Mouse (Mus musculus) c-Kit-positive CD71-positive TER-119-negative erythroid progenitor cells, embryonic 14.5 days (primary cell): ENCODE data around the gene Tram2.

Source experiments
- DNase-seq: peaks from one replicate; pipeline ENCODE4 v3.0.0-alpha.2; 2013; ENCODE audit warnings: low read depth

The Tram2 gene

DNA sequence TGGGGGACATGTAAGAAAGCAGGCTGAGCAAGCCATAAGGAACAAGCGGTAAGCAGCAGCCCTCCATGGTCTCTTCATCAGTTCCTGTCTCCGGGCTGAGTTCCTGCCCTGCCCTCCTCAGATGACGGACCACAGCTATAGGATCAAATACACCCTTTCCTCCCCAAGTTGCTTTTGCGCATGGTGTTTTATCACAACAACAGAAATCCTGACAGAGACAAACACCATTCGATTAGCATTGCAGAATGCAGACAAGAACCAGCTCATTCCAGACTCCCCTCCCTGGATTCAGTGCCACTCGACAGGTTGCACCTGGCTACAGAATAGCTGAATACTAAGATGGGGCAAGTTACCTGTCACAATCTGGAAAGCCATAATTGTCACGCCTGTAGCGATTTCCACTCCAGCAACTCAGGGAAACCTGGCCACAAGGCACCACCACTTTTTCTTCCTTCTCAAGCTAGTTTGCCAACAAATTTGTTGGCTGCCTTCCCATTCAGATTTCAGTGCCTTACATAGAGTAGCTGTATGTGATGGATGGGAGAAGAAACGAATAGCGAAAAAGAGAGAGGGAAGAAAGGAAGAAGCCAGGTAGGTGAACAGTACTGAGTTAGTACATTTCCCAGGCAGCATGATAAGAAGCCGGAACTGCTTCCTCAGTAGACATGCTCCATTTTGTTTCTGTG is 11.3 kb downstream of the Tram2 start:
- DNase-seq, result no peak

DNA sequence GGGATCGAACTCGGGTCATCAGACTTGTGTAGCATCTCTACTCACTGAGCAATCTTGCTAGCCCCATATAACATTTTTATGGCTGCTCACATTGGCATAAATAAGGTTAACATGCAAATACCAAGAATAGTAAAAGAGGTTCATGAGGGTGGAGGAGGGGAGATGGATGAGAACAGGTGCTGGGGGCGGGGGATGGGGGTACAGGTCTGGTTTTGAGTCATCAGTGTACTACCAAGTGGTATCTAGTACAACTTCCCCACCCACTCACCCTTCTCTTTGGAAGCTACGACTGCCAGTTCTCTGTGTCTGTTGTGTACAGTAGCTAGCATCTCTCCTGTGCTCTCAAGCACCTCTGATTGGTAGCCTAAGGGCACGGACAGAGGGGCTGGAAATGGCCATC is 14.9 kb downstream of the Tram2 start:
- no peak for DNase-seq

DNA sequence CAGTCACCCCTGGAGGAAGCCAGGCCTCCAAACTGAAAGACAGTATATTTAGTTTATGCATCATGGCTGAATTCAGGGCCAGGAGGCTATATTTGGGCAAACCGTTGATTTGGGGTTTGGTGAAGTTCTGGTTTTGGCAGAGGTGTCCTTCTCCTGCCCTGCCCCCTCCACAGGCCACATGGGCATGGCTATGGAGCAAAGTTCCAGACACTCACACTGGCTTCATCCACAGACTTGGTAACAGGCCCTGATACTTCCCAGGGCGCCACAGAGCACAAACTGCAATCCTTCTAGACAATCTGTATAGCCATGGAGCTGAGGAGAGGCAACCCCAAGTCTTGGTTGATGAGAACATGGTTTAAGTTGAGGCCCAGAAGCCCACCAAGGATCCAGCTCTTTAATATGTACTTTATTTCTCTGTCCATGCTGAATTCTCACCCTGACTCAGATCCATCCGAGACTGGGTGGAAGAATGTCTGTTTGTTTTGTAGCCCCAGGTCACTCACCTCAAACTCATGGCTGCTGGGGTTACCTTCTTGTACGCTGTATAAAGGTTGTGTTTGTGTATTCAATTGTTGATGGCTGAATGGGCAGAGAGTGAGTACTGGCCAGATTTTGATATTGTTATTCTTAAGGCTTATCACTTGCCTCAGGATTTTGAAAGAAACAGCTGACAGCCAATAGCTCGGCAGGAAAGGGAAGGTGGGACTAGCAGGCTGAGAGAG is 19.5 kb downstream of the Tram2 start:
- no peak for DNase-seq

DNA sequence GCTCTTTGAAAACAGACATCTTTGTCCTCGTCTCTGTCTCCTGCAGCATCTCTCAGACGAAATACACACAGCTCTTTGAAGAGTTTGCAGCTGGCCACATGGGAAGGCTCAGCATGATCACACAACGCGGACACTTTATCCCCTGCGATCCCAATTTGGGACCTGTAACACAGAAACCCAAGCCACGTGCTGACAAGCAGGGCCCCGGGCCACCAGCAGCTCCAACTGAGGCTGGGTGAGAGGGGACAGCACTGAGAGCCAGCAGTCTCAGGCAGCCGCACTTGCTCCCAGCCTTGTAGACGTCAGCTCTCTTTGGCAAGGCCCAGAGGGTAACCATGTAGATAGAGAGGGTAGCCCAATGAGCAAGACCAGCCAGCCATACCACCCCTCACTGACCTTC is 26.0 kb downstream of the Tram2 start:
- no peak for DNase-seq

DNA sequence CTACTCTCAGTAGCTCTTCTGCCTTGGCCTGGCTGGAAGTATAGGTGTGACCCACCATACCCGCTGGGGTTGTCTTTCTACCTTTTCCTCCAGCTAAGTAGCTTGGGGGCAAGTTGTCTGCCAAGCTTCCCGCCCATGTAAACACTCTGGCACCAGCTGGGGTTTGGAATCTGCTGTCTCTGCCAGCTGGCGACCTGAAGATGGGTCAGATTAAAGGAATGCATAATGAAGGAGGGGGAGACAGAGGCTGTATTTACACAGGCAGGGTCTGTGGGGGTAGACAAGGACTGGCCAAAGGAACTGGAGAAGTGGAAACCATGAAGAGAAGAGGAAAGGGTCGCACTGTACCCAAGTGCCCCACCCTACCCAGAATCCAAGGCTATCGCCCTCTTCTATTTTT is 26.4 kb downstream of the Tram2 start:
- no peak for DNase-seq

DNA sequence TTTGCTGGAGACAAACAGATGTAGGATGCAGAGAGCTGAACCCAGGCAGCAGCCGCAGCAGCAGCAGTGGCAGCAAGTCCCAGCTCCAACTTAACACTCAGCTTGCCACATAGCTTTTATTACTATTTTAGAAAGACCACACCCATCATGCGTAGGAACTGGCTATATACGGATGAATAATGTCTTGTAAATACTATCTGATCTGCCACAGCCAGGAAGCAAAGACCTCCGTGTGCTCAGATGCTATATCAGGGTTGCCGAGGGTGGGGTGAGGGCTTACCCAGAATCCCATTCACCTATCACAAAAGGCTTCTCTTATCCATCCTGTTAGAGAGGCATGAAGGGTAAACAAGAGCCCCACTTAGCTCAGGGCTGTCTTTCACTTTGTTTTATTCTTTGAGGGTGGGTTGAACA is 26.9 kb downstream of the Tram2 start:
- no peak for DNase-seq

DNA sequence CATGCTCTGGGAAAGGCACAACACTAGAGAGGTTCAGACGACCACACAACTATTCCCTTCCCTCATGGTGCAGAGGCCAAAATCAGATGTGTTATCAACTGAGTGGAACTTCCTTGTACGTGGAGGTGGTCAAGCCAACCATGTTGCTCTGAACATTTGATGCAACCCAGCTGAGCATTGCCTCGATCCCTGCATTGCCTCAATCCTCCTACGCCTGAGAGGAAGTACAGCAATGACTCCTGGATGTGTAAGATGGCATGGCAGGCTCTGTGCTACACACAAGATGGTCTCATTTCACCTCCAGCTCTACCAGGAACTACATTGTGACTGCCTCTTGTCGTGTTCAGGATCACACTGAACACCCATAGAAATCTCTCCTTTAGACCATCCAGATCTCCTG is 30.0 kb downstream of the Tram2 start:
- no peak for DNase-seq

DNA sequence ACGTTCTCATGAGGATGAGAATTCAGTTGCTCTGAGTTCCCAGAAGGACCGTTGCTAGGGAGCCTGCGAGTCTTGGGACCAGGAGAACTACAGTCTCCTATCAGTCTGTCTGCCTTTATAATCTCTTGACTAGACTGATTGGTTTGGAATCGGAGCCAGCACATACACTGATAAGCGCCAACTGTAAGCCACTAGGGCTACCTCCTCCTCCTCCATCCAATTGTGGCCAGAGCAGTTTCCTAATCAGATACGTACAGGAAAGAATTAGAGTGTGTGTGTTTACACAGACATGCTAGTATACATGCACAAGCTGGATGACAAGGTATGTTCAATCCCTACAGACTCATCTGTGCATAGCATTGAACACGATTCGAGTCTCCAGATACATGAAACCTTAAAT is 30.6 kb downstream of the Tram2 start:
- no peak for DNase-seq

DNA sequence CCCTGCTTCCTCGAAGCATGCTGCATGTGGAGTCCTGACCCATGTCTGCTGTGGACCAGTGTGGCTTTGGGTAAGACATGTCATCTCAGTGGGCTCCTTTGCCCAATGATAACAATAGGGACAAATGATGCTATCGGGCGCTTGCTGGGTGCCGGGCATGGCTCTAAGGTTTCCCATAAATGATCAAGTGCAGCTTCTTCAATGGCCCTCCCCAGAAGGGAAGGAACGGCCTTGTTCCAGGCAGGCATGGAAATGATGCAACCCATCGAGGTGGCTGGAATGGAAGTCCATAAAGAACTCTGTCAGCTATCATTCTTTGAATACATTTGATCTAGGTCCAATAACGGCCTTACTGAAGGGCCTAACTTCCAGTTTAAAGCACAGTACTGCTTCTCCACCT is 36.6 kb downstream of the Tram2 start:
- no peak for DNase-seq

DNA sequence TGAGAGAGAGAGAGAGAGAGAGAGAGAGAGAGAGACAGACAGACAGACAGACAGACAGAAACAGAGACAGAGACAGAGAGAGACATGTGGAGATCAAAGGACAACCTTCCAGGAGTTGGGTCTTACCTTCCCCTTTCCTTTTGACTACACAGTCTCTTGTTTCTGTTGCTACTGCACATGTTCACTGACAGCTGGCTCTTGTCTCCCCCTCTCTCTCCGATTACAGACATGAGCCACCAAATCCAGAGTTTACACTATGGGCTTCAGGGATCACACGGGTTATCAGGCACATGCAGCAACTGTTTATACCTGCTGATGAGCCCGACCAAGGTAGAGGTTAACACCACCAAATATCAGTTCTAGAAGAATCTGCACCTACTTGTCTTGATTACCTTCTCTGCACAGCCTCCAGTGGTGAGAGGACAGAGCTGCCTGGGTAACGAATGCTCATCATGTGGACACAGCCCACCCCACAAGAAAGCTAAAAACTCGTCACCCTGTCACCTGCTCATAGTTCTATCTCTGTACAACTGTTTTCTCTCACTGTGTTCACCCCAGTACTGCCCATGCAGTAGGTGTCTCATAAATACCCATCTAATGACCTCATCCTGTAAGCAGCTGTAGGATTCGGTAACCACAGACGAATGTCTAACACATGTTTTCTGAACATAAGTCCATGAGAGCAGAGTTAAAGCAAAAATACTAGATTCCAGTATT is 38.3 kb downstream of the Tram2 start:
- DNase-seq, result no peak

DNA sequence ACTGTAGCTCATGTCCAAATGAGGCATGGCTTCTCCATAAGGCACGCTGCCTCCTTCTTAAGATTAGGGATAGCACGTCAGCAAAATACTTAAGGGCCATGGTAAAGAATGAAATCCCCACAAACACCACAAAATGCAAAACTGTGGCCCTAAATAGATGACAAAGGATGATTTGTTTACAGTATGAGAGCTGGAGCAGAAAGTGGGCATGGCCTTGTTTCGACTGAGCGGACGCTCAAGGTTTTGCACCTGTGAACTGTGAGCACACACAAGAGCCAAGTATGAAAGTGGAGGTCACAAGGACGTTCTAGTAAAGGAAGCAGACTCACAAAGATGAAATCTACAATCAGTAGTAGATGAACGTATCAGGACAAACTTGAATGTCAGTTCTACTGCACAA is 38.9 kb downstream of the Tram2 start:
- no peak for DNase-seq

DNA sequence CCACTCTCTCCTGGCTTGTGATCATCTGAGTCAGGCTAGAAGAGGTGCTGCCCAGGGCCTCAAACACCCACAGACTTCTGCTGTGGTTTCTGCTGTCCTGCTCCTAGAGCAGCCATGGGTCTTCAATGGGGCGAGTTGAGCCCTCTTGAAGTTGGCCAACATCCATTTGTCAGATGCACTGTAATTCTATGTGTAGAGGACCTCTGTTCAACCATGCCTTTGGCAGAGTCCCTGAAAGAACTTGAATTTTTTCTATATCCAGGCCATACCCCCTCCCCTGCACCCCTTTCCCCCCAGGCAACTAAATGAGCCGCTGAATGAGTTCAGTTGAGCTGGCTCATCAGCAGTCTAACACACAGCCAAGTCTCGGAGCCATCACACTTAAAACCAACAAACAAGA is 39.5 kb downstream of the Tram2 start:
- no peak for DNase-seq

DNA sequence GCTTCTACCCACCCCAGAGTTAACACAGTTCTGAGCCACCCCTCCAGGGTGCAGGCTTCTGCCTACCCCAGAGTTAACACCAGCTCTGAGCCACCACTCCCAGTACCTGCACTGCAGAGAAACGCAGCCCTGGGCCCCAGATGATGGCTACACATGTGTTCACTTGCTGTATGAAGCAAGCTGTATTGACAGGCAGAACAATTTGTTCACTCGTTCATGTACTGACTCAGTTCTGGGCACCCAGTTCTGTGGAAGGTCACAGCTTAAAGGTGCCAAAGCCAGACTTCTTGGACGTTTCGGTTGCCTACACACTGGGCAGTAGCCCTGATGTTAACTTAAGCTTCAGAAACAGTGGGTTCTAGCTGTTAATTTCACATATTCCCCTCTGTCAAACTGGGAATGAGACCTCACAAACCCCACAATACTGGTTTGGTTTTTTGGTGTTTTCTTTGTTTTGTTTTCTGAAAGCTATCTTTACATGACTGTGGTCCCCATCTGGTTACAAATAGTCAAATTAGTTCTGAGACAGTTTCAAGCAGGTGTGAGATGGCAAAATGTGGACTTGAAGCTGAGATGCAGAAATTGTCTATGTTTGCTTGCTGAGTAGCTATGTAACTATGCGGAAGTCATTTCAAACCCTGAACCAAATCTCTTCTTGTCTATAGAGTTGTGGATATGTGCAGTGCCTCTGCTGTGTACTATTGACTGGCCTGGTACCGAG is 41.0 kb downstream of the Tram2 start:
- DNase-seq, result no peak

DNA sequence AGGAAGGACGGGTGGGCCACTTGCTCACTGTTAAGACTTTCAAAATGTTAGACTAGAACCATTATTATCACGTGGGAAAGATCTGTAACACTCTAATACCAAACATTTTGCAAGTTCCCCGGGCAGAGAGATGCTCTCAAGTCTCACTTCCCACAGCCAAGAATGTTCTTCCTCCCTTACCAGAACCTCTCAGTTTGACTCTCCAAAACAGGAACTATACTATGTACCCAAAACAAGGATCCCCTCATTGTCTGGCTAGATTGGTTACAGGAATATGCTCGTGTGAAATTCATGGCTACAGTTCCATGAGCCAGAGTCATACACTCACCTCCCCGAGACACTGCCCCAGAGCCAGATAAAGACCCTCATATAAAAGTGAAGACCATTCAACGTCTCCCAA is 43.2 kb downstream of the Tram2 start:
- DNase-seq, result no peak

DNA sequence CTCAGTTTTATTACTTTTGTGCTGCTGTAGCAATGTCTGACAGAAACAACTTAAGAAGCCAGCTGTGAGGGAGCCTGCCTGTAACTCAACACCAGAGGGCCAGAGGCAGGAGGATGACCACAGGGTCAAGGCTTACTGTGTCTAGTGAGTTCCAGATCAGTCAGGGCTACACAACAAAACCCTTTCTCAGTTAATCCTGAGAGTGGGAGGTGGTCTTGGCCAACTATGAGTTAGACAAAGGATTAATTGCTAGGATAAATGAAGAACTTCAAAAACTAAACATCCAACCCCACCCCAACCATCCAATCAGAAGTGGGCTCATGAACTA is 45.3 kb downstream of the Tram2 start:
- no peak for DNase-seq

DNA sequence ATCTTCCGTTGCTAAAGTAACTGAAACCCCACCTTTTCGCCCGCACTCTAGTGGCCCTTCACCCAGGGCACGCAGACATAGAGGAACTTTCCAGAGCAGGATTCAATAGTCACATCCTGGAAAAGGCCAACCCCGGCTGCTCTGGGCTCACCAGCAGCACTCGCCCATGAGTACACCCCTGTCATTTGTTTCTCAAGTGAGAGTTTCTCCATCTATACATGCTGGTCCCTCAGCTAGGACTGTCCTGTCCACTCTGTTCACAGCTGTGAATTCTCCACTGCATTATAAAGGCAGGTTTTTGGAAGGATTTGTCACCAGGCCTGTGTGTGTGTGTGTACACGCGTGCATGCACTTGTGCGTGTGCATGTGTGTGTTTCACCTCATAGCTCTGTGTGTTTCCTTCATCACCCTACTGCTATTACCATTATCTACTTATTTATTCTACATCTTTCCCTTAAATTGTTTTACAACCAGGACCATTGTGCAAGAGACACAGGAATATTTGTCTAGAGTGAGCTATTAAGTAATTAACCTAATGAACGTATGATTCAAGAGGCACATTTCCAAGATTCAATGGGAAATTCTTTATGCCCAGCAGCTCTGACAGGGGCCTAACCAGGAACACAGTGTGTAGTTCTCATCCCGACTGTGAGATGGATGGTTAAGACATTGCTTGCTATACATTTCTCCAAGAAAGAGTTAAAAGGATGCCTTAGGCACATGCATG is 45.8 kb downstream of the Tram2 start:
- no peak for DNase-seq

DNA sequence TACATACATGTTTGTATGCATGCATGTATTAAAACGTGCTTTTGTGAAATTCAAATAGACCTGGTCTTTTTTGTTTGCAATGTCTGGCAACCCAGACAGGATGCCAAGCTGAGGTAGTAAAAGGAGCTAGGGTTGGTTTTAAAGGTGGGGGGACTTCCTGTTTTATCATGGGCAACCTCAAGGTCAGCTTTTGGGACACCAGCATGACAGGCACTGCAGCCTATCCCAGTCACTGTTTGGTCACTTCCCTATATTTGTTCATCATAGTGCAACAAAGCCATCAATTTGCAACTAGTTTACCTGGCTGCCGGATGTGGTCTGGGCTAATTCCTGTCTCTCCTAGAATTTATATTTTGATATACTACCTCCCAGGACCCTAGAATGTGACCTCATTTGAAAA is 47.4 kb downstream of the Tram2 start:
- no peak for DNase-seq

DNA sequence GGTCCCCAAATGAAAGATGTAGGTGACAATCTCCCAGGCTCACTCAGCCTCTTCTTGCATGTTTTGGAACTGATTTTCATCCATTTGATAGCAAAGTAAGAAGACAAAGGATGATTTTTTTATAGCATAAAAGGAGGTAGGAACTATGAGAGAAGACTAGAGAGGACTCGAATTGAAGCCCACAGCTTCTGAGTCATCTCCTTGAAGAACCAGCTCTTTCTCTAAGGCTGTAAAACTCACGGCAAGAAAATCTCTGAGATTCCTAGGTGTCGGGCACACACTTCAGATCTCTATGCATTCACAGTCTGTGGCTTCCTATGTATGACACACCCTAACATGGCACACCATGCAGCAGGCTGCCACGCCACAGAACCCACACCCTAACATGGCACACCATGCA is 50.0 kb downstream of the Tram2 start:
- no peak for DNase-seq

DNA sequence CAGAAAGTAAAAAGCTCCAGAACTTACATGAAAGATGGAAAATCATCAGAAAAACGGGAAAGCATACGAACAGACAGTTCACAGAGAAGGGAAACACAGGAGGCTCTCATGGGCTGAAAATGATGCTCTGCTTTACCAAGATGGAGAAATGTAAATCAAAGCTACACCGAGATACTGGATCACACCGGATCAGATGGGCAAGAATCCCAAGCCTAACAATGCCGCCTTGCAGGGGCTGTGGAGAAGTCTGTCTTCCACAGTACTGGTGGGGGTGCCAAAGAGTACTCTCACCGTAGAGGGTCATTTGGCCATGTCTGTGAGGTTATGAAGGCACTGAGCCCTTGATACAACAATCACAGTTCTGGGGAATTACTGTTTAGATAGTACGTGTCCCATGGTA is 52.5 kb downstream of the Tram2 start:
- no peak for DNase-seq

DNA sequence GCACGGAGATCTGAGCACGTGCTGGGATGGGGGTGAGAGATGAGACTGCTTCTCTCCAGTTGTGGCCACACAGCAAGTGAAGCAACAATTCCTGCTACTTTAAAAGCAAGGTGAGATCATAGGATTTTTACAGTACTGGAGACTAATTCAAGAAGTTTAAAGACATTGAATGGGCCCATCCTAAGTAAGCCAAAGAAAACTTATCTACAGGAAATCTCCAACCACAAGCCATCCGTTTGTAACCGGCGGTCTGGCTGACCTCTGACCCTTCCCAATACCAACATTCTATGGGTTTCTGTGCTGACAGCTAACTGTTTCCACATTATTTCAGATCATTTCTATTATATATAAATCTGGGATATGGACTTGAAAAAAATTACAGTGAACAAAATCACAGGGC is 53.8 kb downstream of the Tram2 start:
- no peak for DNase-seq

DNA sequence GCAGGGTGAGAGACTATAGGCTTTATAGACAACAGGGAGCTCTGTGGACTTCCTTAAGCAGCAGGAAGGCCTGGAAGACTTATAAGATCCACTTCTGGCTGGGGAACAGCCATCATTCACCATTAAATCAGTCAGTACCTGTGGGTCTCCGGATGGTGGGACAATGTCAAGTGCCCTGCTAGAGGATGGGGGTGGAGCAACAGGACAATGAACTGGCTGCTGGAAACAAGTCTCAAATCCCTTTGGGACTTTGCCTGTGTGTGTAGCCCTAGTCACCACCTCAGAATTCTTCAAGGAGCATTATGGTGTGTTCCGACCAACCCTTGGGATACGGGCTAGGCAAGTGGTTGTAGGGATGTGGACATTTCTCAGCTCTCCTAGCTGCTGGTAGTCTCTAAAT is 55.9 kb downstream of the Tram2 start:
- DNase-seq, result no peak

DNA sequence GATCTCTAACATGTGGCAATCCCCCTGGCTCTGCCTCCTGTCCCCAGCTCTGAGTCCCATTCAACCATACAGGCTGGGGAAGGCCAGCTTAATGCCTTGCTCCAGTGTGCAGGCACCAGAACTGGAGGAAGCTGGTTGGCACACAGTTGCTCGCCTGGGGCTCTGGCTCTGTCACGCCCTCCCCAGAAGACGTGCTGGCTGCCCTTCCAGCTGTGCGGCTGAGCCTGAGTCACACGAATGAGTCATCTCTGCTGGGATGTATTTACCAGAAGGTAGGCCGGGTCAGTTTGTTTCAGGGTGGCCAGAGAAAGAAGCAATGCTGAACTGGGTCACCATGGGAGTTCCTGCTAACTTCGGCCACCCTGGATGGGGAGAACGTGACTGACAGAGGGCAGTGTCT is 64.6 kb downstream of the Tram2 start:
- DNase-seq, result no peak
